Mouse (Mus musculus) CD4-positive, CD25-positive, alpha-beta regulatory T cell, adult 2 months (primary cell): ENCODE measurements at regions not wholly inside any gene's neighbourhood (a gene's known extent, or its start where the extent isn't known, plus 50 kb on each side); places are given as distances from the start of the nearest gene placed in this dataset.

ENCODE experiments used
- DNase-seq: peaks from one replicate; pipeline ENCODE4 v3.0.0-alpha.2; 2012; ENCODE audit warnings: low read depth, low spot score

DNA sequence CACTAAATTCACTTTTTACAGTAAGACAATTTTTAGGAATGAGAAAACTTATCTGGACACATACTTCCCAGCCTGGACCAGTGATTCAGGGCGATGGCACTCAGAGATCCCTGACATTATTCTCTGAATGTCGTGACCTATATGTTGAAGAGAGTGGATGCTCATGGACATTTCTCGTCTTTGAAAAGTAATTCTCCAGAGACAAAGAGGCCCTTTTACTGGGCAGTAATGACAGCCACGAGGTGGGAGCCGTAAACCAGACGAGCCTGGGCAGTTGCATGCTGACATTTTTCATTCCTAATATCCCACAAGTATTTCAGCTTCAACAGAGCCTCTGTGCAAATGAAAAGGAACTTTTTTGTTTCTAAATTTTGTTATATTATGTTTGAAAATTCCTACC, 1041.3 kb downstream of the Slc22a22 start:
- DNase-seq: no peak

DNA sequence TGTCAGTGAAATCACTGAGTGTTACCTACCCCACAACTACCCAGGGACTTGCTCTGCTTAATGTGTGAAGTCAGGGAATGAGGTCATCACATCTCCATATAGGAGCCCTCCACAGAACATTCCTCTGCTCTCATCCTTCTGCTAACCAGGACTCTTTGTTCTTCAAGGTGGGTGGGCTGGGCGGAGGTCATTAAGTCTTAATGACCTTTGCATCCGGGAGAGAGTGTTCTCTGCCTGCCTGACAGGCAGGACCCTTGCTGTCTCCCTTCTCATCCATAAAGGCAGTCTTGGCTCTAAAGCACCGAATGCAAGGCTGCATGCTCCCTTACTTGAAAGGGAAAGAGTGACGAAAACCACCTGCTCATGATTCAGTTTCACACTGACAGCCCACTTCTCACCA, 1051.4 kb downstream of the Slc22a22 start:
- DNase-seq: no peak

DNA sequence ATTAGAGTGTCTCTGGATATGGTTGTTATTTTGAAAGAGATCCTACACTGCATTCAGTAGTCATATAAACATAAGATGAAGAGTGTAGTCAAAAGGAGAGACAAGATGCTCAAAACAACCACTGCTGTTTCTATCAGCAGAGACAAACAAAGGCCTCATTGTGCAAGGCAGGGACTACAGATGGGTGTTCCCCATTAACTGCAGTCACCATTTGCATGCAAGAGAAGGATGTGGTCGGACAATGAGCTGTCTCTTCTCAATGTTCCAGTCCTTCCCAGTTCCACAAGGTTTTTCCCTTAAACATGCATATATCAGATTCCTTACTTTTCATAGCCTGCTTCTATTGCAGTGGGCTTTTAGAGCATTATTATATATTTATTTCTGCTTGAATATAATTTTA, 1056.7 kb downstream of the Slc22a22 start:
- no peak for DNase-seq

DNA sequence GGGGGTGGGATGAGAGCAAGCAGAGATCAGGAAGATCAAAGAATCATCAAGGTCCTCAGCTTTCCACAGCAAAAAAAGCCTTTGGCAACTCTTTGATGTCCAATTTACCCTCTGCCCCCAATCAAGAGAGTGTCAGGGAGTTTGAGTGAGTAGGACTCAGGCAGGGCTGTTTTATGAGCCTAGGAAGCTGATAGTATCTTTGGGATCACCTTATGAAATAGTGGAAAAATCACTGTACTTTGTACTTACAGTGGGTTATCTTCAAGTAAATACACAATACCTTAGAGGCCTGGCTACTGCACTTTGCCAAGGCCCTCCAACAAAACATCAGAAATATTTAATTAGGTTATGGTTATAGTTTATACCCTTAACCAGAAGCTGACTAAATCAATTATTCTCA, 1085.4 kb downstream of the Slc22a22 start:
- no peak for DNase-seq

DNA sequence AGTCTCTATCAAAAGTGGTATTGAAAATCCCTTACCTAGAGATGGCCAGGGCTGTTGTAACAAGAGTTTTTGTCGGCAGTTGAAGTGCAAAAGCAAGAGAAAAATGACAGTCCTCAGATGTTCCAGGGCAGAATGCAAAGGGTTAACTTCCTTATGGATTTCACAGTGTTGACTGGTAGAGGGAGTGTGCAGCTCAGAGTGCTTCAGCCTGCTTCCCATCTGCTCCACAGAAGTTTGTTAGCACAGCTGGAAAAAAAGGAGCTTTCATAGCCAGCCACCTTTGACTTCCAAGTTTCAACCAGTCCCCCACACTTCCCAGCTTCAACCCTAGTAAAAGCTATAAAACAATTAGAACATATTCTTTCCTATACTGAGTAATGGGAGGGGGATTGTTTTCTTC, 1098.9 kb downstream of the Slc22a22 start:
- DNase-seq: no peak

- no peak for DNase-seq
Measured at GRCm38 (mm10) chr15:56350903-56351302, 1126.5 kb downstream of the Slc22a22 start.

- no peak for DNase-seq
Measured at GRCm38 (mm10) chr15:56346111-56346510, 1131.3 kb downstream of the Slc22a22 start.

- no peak for DNase-seq
Measured at GRCm38 (mm10) chr15:56344973-56345372, 1132.5 kb downstream of the Slc22a22 start.

DNA sequence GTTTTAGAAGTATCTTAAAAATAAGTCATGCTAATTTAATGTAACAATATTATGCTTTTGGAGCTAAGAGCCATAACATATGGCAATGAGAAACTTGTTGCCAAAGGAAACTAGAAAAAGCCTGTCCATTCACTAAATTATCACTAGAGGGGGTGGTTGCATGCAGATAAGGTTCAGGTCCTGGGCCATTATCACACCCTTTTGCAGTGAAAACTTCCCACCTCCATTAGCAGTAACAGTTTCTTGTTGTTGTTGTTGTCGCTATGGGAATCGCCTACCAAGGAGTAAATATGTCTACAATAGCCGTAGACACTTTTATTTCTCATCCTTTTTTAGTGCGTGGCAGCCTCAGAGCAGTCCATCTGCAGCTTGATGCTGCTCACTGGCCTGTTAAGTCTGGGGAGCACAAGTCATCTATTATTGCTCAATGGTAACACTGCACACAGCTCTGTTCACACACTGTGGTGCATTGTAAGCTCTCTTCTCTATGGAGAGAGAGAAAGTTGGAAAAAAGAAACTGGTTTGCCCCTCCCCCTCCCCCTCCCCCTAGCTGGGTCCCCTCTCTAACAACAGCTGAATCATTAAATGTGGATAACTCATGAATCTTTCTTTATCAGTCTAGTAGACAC, 1133.0 kb downstream of the Slc22a22 start:
- DNase-seq: no peak

- no peak for DNase-seq
Measured at GRCm38 (mm10) chr15:56337879-56338278, 1139.5 kb downstream of the Slc22a22 start.

DNA sequence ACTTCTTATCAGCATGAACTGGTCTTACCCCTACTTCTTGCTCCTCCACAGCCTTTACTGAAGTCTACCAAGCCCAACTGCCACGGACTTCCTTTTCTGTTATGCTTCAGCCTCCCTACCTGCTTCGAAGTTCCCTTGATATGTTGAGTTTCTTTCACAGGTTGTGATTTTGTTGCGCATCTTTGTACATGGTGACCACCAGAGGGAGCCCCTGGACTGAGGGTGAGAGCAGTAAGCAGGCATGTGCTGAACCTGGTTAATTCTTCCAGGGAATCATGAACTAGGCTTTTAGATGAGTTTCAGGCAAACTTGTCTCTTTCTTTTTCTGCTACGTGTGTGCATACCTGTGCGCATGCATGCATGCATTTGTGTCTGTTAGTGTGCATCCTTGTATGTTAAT, 1141.0 kb downstream of the Slc22a22 start:
- peak; percentile 8 for DNase-seq

- DNase-seq: no peak
Measured at GRCm38 (mm10) chr15:56335011-56335410, 1142.4 kb downstream of the Slc22a22 start.

DNA sequence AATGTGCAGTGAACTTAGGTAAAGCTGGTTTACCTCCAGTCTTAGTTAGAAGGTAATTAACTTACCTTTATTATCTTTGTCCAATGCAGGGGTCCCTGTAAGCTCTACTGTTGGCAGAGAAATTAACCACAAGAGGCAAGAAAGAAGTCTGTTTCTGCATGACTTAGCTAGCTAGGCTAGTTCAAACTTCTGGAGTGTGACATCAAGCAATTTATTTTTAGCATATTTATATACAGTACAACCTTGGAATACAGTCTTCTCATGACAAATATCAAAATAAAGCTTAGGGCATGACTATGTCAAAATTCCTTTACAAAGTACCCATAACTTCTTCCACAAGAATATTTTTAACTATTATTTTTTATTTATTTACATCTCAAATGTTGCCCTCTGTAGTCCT, 1156.9 kb downstream of the Slc22a22 start:
- no peak for DNase-seq

DNA sequence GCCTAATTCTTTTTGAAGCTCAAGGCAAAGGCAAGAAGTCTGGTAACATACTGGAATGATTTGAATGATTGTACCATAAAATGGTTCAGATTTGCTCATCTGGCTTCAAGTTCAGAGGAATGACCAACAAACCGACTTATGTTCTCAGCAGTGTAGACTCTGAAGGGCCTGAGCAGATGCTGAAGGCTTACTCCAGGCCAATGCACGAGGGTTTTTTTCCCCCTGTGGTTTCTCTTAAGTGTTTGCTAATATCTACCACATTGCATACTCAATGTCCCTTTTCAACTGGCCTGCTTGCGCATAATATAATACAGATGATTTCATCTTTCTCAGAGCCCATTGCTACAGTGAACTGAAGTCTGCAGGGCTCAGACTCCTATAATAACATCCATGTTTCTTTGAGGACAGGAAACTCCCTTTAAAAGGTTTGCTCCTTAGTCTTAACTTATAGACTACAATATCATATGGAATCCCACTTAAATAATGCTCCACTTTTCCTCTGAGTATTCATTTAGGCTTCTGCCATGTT, 1182.5 kb downstream of the Slc22a22 start:
- no peak for DNase-seq

DNA sequence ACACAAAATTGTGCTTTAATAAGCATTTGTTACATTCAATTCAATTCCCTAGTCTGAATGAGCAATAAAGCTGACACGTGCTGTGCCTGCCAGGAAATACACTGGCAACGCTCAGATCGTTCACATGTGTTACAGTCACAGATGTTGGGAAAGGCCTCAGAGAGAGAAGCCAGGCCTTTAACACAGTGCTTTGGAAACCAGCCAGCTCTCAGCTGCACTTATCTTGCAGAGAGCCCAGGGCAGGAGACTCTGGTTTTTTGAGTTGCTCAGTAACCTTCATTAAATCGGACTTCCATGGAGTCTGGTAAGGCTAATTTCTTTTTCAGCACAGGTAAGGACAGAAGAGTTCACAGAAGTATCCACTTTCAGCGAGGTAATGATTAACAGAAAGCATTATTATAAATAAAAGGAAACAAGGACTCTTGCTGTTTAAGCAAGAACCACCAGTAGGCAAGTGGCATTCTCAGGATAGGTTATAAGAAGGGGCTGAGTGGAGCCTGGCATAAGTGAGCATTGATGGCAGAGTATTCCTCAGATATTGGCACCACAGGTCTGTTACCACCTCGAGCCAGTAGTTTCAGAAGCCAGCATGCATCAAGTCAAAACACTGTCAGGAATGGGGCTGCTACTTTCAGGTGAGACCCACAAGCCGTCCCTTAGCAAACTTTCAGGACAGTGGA, 1198.7 kb downstream of the Slc22a22 start:
- no peak for DNase-seq

GRCm38 (mm10) chr15:56278006-56278405, 1199.4 kb downstream of the Slc22a22 start:
- no peak for DNase-seq

GRCm38 (mm10) chr15:56248731-56249130, 1228.7 kb downstream of the Slc22a22 start:
- no peak for DNase-seq

DNA sequence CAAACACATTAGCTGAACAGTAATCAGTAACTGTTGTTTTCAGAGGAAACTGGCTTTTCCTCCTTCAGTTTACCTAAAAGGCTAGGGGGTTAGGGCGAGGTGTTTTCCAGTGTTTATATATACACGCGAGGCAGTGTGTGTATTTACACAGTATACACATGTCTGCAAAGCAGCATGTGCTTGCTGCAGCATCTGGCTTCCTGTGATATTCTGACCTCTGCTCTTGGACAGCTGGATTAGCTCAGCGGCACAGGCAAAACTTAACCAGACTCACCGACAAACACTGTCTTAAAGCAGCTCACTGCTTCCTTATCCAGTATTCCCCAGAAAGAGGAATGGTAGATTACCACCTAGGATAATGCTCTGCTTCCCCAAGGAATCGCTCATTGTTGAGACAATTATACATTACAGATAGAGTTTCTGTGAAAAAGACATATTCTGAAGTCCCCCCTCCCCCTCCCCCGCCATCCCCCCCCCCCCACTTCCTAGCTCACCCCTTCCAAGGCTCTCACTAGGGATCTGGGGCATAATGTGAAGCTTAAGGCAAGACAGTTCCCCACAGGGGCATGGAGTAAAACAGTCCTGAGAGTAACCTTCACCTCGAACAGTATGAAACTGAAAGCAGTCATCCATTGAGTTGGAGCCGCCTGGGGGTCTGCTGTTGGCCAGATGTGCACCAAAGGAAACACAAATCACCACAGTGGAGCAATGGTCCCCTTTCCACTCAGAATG, 1233.3 kb downstream of the Slc22a22 start:
- no peak for DNase-seq

GRCm38 (mm10) chr15:56202552-56202951, 1274.9 kb downstream of the Slc22a22 start:
- no peak for DNase-seq

DNA sequence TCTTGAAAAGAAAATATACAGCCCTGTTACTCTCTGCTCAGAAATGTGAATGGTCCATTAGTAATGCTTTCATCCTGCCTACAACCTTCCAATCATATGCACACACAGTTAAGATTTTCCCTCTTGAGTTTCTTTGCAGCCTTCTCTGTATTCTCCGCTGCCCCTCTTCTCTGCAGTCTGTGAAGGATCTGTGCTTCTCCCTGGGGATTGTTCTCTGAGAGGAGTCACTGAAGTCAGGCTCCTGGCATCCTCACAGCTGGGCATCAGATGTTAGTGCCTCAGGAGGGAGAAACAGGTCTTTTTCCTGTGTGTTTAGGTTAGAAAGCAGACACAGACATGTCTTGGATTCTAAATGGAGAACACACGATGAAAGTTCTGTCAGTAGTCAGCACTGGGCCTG, 1278.1 kb downstream of the Slc22a22 start:
- DNase-seq: no peak

- DNase-seq: no peak
Measured at GRCm38 (mm10) chr15:56197425-56198201, 1279.8 kb downstream of the Slc22a22 start.

DNA sequence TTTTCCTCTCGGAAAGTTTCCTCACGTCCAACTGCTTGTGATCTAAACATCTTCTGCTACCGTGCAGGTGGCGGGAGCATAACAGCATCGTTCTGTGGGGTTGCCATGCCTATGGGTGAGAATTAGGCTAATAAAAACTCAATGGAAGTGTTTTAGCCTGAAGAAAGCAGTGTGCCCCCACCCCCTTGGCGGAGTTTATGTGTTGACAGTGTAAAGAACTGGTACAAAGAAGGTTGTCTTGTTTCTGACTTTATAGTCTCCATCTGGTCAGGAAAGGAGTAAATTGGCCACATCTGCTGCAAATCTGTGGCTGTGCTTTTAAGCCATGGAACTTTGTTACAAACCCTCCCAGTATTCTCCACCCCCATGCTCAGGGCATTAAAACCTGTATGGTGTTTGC, 1311.2 kb downstream of the Slc22a22 start:
- no peak for DNase-seq
